Mouse (Mus musculus) right cerebral cortex, postnatal 4 days (tissue): ENCODE measurements at regions not wholly inside any gene's neighbourhood (a gene's known extent, or its start where the extent isn't known, plus 50 kb on each side); places are given as distances from the start of the nearest gene placed in this dataset.
A peak's percentile ranks its signal among the peaks of the same experiment; 100 is the strongest.

Source experiments
- DNase-seq: peaks from one replicate; pipeline ENCODE4 v3.0.0-alpha.2; 2022

- no peak for DNase-seq
These were observed 662.9 kb downstream of the Nr4a2 start for GRCm38 (mm10) chr2:56460625-56461590.

- no peak for DNase-seq
These were observed 664.4 kb downstream of the Nr4a2 start for GRCm38 (mm10) chr2:56459430-56459829.

GRCm38 (mm10) chr2:56457594-56457993 is 666.2 kb downstream of the Nr4a2 start:
- no peak for DNase-seq

- DNase-seq = no peak
These were observed 667.9 kb downstream of the Nr4a2 start for GRCm38 (mm10) chr2:56455856-56456395.

- DNase-seq = peak; percentile 7
These were observed 669.2 kb downstream of the Nr4a2 start for GRCm38 (mm10) chr2:56454611-56455066.

- no peak for DNase-seq
These were observed 682.9 kb downstream of the Nr4a2 start for GRCm38 (mm10) chr2:56440916-56441315.
